28 mouse cellular contexts compared by ENCODE assay signal in the genomic region with DNA sequence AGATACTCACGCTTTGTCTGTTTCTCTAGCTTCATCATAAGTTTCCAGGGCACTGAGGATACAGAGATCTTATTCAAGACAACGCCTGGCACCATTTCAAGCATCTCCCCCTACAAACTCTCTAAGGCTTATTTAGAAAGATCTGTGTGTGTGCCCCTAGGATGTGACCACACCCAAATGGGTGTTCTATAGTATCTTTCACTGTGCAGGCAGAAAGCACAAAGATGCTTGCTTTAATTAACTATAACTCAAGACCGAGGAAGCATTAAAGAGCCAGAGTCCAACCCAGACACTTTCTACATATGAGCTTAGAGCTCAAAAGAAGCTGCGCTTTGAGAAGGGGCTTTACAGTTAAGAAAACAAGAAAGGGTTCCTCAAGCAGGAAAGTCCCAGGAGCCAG.
"Had no signal": no experiment of that assay in that cellular context is flagged by ENCODE, and none has a peak within 500 bp of the region (broad histone marks: within the 10 kb centered on the region; RNA-seq: fewer than 3 reads in every experiment).

No protein-coding gene starts in this region.

- H3K27me3 ChIP-seq: embryonic facial prominence, embryonic 12.5 days; embryonic facial prominence, embryonic 13.5 days; embryonic facial prominence, embryonic 15.5 days; forebrain, embryonic 12.5 days; forebrain, embryonic 13.5 days; forebrain, embryonic 15.5 days had no signal

- H3K36me3 ChIP-seq: embryonic facial prominence, embryonic 10.5 days; embryonic facial prominence, embryonic 12.5 days; embryonic facial prominence, embryonic 13.5 days; forebrain, embryonic 10.5 days; forebrain, embryonic 12.5 days; forebrain, embryonic 15.5 days had no signal

- H3K9ac ChIP-seq: embryonic facial prominence, embryonic 12.5 days; embryonic facial prominence, embryonic 13.5 days; embryonic facial prominence, embryonic 15.5 days; forebrain, embryonic 12.5 days; forebrain, embryonic 13.5 days; forebrain, embryonic 15.5 days; forebrain, postnatal 0 days had no signal

- H3K4me1 ChIP-seq: embryonic facial prominence, embryonic 10.5 days; embryonic facial prominence, embryonic 12.5 days; embryonic facial prominence, embryonic 13.5 days; embryonic facial prominence, embryonic 15.5 days; forebrain, embryonic 10.5 days; forebrain, embryonic 12.5 days; forebrain, embryonic 13.5 days; forebrain, embryonic 15.5 days had no signal

- H3K9me3 ChIP-seq: embryonic facial prominence, embryonic 10.5 days; embryonic facial prominence, embryonic 12.5 days; embryonic facial prominence, embryonic 13.5 days; embryonic facial prominence, embryonic 15.5 days; forebrain, embryonic 10.5 days; forebrain, embryonic 12.5 days; forebrain, embryonic 13.5 days; forebrain, embryonic 15.5 days had no signal

- H3K4me2 ChIP-seq: embryonic facial prominence, embryonic 12.5 days; embryonic facial prominence, embryonic 13.5 days; embryonic facial prominence, embryonic 15.5 days; forebrain, embryonic 12.5 days; forebrain, embryonic 13.5 days; forebrain, embryonic 15.5 days had no signal

- H3K4me3 ChIP-seq: embryonic facial prominence, embryonic 10.5 days; embryonic facial prominence, embryonic 12.5 days; embryonic facial prominence, embryonic 13.5 days; embryonic facial prominence, embryonic 15.5 days; erythroblast, embryonic 14.5 days; forebrain, embryonic 10.5 days; forebrain, embryonic 12.5 days; forebrain, embryonic 13.5 days; forebrain, embryonic 15.5 days; gastrocnemius, adult 2 months had no signal

- ATAC-seq: forebrain, embryonic 13.5 days; forebrain, embryonic 14.5 days; forebrain, embryonic 15.5 days; forebrain, embryonic 16.5 days; forebrain, postnatal 0 days had no signal

- DNase-seq: cerebellum, adult 18-20 months; cerebellum, adult 2 months; cerebellum, adult 8-10 months; cerebellum, adult 9-10 months; cerebellum, adult 9-11 months; cerebellum, postnatal 10 days; cerebellum, postnatal 14 days; cerebellum, postnatal 25 days; cerebellum, postnatal 36 days; embryo, embryonic 11 days; forebrain, postnatal 0 days; gastrocnemius, adult 2 months; gastrocnemius, postnatal 10 days; gastrocnemius, postnatal 14 days; gastrocnemius, postnatal 25 days; gastrocnemius, postnatal 36 days; heart, adult 18-20 months had no signal

- H3K27ac ChIP-seq: embryonic facial prominence, embryonic 10.5 days; embryonic facial prominence, embryonic 12.5 days; embryonic facial prominence, embryonic 13.5 days; embryonic facial prominence, embryonic 15.5 days; forebrain, embryonic 10.5 days; forebrain, embryonic 12.5 days; forebrain, embryonic 13.5 days; forebrain, embryonic 15.5 days; gastrocnemius, adult 2 months had no signal
